Mouse (Mus musculus) 3T3-L1 (cell line): Measurements from ENCODE around the gene Wdcp.
"Not testable (repeated sequence)": the region's sequence is repeated elsewhere in the genome, so short reads cannot be mapped to it uniquely, and the experiment has no call there.

ENCODE experiments used
- DNase-seq: peaks from one replicate; pipeline ENCODE4 v3.0.0-alpha.2; 2015; ENCODE audit warnings: low read depth, low spot score

Wdcp gene

DNA sequence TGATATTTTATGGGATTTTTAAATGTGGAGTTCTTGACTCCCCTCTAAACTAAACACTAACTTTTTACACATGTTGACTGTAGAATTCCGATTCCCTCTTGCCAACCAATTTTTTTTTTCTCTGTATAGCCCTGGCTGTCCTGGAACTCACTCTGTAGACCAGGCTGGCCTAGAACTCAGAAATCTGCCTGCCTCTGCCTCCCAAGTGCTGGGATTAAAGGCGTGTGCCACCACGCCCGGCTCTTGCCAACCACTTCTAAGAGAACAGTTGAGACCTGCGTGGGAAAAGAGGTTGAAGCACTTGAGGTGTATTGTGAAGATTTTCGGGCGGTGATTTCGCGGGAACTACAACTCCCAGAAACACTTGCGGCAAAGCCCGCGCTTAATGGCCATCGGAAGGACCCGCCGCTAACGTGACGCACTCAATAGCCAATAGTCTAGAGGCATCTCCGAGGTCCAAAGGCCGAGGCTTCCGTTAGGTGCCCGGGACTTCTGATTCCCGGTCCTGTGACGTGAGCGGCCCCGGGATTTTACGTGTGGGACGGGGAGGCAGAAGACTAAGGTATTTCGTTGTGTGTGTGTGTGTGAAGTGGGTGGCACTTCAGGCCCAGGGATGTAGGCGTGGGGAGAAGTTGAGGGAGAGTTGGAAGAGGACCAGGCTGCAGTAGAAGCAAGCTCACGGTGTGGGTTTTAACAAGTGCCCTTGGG, at the start of gene Wdcp:
TSS of gene Wdcp (plus strand) at position 414 of the 708 bp plus-strand sequence.
- peak; percentile 97 for DNase-seq

DNA sequence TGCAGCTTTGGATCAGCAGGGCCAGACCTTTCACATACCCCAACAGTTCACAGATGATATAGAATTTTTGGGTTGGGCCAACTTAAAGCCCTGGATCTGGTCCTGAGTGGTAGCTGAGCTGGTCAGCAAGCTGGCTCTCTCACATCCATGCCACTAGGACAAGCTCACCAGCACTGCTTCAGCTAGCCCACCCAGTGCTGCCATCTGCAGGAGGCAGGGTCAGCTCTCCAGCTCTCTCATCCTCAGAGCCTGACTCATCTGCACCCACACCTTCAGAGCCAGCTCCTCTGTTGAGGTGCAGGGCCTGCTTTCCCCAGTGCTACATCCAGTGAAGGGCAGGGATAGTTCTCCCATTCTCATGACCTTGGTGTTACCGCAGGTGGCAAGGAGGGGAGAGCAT, 49.4 kb upstream of the Wdcp start:
- DNase-seq, result peak; percentile 72

DNA sequence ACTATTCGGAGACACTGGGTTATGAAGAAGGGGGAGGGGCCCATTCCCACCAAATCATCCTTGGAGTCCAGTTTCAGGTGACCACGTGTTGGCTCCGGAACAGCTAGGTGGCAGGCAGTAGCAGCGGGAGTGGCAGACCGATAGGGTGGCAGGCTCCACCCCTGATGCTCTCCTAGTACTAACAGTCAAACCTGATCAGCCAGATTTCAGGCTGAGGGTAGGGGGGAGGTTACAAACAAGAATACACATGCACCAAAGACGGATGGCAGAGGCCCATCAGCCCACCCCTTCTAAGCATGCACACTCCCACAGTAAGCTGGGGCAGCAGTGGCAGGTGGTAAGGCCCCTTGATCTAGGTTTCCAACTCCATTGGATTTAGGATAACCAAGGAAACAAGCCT, 45.6 kb upstream of the Wdcp start:
- DNase-seq, result not testable (repeated sequence)

DNA sequence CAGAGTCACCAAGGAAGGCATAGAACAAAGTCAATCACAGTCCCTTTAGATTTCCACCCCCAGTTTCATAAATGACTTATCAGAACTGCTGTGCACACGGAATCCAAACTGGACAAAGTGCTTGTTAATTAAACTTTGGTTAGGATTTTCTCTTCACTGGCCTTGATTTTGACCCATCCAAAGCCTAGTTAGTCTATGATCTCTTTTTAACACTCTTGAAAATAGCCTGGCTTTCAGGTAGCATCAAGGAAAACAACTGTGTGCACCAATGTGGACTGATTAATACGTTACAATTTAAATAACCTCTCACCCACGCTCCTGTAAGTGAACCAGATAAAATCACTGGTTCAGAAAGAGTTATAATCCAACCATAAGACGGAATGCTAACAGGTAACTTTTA, 32.1 kb upstream of the Wdcp start:
- no peak for DNase-seq

DNA sequence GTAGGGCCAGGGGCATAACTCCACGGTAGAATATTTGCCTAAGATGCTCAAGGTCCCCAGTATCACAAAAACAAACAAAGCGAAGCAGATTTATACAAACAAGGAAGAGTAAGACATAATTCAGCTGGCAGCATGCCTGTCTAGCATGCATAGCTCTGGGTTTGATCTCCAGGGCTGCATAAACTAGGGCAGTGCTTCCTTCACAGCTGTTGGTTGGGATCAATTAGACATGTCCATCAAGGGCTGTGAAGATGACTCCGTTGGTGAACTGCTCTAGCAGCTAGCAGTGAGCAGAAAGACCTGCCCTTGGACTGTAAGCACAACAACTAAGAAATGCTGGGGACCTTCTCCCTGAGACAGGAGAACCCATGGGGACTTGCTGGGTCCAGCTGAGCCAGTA, 31.4 kb upstream of the Wdcp start:
- DNase-seq, result no peak

DNA sequence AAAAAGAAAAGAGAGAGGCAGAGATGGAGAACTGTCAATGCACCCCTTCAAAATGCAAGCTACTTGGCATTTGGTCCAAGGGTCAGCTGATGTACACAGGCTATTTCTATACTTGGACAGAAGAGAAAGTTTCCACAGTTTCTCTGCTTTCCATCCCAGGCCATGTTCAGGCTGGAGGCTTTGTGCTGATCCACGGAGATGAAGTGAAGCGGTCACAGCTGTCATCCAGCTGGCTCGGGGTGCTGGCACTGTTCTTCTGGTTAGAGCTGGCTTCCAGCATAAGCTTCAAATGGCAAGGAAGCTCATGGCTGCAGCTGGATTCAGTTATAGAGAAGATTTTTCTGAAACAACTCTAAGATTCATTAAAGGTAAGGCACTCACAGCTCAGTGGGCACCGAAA, 29.5 kb upstream of the Wdcp start:
- peak; percentile 10 for DNase-seq

DNA sequence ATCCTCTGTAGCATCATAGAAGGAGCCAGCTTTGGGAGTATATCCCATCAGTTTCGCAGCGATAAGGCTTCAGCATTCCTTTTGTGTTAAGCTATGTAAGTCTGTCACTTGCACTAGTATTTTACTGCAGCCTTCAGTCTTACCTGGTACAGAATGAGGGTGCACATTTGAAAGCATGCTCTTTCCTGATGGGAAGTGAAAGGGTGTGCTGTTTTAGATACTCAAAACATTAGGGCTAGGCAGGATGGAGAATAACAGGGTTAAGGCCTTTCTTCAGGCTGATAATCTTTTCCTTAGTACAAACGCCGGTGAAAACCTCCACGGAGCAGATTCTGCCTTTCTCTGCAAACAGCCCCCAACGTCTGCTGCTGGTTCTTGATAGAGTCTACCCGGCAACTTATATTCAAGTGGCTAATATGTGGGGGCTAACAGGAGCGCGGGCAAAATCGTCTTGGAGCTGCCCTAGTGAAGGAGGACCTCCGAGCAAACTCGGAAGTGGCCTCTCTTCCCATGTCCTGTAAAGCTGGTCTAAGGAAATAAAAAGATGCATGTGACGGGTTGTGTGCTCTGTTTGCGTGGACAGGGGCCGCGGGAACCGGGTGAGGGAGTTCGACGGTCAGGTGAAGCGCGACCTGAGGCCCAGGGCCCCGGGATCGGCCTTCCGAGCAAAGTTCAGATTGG, 26.3 kb upstream of the Wdcp start:
- no peak for DNase-seq

DNA sequence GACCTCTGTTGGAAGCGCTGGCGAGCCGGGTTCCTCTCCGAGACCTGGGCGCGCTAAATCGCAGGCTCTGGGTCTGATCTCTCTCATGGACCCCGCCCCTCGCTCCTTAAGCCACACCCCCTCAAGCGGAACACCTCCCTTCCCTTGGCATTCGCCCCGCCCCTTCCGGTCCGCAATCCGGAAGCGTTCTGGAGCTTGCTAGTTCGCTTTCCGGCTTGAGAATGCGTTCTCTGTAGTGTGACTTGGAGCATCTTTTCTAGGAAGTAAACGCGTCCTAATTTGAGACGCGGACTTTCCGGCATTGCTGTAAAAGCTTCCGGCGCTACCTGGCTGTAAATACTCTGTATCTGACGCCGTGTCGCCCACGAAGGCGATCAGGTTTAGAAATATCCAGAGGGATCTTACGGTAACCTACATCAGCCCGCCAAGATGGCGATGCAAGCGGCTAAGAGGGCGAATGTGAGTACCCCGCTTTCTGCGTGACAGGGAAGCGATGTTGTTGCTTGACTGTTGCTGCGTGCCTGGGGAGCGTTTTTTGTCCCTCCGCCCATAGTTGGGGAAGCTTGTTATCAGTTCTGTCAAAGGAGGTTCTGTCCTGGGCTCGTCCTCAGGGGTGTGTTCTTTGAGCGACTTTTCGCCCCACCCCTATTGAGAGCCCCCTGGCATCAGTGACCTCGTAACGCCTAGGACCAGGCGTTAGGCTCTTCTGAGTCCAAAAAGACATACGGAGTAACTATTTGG, 25.6 kb upstream of the Wdcp start, which contains the start of gene Sf3b6:
TSS of gene Sf3b6 (plus strand) at position 184 of the 741 bp plus-strand sequence.
- peak; percentile 98 for DNase-seq

DNA sequence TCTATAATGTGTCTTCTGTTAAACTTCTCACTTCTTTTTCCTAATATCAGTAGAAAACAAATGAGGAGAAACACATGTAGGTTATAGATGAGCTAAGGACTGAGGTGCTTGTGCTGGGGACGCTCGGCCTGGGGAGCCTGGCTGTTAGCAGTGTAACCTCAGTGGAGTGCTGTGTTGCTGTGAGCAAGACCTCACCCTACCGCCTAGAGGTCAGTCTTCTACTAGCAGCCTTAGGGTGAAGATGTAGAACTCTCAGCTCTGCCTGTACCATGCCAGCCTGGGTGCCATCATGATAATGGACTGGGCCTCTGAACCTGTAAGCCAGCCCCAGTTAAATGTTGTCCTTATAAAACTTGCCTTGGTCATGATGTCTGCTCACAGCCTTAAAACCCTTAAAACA, 15.8 kb upstream of the Wdcp start:
- DNase-seq, result no peak

DNA sequence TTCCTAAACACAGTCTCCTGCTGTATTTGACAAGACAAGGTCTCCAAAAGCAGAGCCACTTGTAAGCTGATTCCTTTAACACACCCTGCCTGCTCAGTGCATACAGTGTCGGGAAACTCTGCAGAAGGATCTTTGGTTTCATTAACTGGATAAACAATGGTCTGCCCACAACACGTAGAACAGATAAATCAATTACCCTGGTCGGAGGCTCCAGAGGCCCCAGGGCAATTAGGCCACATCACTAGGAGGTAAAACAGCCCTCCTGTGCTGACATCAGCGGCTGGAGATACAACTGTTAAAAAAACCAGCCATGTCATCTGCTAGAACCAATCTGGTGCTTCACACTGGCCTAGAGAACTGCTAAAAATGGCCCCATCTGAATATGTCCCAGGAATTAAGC, 6.1 kb upstream of the Wdcp start:
- no peak for DNase-seq

DNA sequence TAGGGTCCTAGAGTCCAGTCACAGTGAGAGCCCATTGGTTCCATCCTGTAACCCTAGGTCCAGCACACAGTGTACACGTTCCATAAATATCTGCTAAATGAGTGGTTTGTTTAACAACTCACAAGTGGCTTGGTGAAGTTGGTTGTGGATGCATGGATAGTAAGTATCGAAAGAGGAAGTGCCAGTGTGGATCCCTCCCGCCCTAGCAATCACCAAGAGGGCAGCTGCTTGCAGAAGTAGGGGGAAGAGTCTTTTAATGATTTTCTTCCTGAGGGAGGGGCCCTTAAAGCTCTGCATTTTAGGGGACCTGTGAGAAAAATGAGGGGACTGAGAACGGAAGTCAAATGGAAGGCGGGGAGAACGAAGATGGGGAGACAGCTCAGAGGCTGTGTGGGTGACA, 3.1 kb upstream of the Wdcp start:
- DNase-seq, result no peak

DNA sequence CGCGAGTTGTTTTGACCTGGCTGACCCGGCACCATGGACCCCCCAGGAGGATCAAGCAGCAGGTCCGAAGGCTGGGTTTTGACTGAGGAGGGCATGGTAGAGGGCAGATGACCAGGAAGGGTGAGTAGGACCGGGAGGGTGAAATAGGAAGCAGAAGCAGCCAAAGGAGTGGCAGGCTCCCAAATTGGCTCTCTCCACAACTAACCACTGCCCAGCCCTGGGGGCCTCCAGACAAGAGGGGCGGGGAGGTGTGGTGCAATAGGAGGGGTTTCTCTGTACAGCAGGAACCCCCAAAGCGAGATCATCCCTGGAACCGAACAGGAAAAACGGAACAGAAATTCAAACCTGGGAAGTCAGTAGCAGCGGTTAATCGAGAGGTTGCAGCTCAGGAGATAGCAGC, 2.4 kb upstream of the Wdcp start:
- DNase-seq, result peak; percentile 12

DNA sequence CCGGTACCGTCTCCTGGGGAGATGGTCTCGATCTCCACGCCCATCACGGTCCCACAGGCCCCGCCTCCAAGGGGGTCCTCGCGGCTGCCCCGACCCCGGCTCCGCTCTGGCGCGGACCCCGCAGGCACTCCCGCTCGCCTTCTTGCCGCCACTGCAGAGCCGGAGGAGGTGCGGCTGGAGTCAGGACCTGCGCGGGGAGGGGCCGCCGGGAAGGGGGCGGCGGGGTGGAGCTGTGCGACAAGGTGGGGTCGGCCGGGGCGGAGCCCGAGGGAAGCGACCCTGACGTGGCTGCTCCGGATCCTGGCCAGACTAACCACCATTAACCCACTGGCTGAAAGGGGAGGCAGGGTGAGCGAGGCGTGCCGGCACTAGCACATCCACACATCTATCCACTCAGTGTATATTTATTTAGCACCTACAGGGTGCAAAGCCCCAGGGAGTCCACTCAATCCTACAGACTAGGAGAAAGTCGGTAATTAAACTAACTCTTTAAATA, 1.7 kb upstream of the Wdcp start, which contains the start of gene Fkbp1b:
TSS of gene Fkbp1b (minus strand) at position 200 of the 496 bp plus-strand sequence.
- DNase-seq, result peak; percentile 35

DNA sequence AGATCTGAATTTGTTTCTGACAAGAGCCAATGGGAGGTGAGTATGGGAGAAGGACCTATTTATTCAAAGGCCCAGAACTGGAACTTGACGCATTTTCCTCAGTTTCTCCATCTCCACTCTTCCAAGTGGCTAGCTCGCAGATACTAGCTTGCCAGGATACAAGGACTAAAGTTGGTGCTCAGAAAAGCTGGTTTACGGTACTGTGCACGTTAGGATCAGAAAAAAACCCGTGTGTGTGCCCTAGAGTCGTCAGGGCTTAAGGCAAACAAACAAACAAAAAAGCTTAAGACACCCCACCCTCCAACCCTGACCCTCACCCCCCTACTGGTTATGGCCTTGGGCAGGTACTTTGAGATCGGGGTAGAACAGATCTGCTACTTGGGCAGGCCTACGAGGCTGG, 647 bp upstream of the Wdcp start:
- no peak for DNase-seq

DNA sequence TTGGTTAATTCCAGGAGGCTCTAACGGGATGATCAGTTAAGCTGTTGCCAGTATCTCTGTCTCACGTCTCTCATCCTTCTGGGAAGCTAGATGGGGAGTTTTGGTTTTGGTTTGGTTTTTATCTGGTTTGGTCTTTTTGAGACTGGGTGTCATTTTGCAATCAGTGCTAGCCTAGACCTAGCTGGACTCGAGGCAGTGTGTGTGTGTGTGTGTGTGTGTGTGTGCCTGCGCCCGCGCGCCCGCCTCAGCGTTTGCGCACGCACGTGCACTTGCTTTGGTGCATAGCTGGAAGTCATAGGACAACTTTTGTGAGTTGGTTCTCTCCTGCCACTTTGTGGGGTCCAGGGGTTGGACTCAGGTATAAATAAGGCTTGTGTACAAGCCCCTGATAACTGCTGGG, 638 bp downstream of the Wdcp start:
- peak; percentile 54 for DNase-seq

DNA sequence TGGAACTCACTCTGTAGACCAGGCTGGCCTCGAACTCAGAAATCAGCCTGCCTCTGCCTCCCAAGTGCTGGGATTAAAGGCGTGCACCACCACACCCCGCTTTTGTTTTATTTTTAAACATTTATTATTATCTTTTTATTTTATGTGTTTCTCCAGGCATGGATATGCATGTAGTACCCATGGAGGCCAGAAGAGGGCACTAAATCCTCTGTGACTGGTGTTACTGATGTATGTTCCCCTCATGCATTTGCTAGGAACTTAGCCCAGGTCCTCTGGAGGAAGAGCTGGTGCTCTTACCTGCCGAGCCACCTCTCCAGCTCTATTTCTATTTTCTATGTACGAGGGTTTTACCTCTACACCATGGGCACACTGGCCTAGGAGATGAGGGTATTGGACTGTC, 13.1 kb downstream of the Wdcp start:
- DNase-seq, result peak; percentile 51

DNA sequence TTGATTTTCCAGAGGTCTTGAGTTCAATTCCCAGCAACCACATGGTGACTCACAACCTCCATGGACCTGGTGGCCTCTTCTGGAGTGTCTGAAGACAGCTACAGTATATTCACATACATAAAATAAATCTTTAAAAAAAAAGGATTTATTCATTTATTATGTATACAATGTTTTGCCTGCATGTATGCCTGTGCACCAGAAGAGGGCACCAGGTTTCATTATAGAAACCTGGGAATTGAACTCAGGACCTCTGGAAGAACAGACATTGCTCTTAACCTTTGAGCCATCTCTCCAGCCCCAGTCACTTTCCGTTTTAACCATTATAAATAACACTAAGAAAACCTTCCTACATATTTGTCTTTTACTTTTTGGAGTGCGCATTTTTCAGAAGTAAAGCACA, 13.7 kb downstream of the Wdcp start:
- no peak for DNase-seq

DNA sequence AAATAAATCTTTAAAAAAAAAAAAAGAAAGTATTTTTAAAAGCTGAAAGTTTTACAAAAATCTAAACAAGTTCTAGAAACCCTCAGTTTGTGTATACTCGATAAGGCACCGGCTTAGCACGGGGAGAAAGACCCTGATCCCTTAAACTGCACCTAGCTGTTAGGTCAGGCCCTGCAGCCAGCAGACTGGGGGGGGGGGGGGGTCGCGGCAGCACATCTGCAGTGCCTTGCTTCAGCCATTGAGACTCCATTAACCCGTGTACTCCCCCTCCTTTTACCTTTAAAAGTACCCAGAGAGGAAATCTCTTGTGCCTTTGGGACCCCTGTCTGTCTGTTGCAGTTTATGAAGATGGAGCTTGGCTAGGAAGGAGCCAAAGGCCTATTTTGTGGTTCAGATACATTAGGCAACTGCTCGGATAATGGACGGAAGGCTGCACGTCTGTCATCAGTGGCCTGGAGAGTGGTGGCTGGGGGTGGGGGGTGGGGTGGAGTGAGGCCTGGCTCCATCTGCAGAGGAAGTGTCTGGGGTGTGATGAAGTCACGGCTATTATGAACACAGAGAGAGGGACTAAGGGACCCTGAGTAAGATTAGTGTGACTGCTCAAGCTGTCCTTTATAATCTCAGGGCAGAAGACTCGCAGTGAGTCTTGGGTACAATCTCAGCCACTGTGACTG, 16.3 kb downstream of the Wdcp start:
- DNase-seq, result no peak

DNA sequence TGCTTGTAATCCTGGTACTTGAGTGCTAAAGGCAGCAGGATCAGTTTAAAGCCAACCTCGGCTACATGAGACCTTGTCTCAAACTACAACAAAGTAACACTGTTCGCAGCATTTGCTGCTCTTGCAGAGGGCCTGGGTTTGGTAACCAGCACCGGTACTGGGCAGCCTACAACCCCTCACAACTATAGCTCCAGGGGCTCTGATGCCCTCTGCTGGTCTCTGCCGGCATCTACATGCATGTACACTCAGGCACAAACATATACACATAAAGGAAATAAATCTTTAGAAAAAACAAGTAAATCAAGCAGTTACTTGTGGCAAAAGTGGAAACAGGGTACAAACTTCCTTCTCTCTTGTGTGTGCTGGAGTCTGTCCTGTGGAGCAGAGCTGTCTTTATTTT, 19.6 kb downstream of the Wdcp start:
- peak; percentile 33 for DNase-seq

DNA sequence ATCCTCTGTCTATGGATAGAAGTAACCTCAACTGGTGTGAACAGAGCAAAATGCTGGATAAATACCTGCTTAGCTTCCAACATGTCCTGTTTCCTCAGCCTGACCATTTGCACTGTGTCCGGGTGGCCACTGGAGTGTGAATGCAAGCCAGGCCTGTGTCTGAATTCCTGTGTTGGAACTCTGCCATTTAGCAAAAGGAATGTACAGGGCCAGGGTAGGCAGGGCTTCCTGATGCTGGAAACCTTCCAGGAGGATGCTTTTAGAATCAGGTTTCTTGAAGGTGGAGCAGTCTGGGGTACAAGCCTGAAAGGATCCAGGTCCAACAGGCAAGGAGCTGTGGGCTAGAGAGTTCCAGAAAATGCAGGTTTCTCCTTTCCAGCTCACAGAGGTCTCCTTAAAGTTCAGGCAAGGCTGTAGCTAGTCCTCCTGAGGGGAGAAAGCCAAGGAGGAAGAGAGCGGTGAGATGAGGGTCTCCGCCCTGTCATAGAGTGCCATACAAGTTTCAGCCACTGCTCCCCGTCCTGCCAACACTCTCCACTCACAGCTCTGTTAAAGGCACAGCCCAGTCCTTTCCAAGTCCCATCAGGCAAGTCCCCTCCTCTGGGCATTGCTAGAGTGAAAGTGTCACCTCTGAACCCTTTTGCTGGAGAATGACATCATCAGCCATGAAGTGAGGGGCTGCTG, 20.7 kb downstream of the Wdcp start:
- peak; percentile 88 for DNase-seq

DNA sequence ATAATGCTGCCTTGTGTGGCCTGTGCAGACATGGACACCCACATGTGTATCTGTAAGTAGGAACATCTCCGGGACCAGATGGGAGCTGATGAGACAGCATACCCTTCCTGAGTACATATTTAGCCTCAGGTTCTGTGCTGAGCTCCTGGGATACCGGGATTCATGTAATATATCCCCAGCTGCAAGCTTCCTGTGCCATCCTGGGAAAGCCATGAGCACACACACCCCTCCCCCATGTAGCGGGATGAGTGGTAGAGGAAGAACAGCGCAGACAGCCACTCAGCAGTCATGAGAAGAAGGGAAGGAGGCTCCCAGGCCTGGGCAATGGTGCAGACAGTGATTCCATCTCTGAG, 21.2 kb downstream of the Wdcp start:
- no peak for DNase-seq
